Mouse (Mus musculus) gastrocnemius, adult 8-10 months (tissue): Measurements from ENCODE around the gene Acap3. TPM values are rescaled to one million over a fixed set of nuclear protein-coding genes. Genes with fewer than 3 reads are reported as not detected.

ENCODE experiments used
- DNase-seq, 2 experiments: peaks; one replicate each; pipeline ENCODE4 v3.0.0; 2022; ENCODE audit warnings: low spot score in 2 of 2
- total RNA-seq, 4 experiments: library from RNA; stranded (reverse); gene quantifications; 2 replicates each; pipeline ENCODE4 v1.2.4; 2022

The Acap3 gene
- total RNA-seq = 1 to 10 TPM; 5.6 to 8.3 (median 7.2) TPM

DNA sequence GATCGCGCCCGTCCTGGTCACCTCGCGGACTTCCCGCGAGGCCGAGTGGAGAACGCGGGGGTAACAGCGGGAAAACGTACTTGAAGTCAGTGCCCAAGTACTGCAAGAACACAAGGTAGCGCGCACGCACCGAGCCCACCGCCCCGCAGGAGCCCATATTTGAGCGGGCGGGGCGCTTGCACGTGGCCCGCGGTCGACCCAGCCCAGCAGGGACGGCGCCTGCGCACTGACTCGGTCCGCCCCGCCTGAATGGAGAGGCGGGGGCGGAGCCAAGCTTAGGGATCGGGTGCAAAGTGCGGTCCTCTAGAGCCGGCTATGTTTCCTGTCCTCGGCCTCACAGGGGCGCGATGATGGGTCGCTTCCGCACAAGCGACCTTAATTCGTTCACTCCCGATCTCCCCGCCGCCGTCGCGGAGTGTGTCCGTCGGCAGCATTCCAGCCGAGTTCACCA, at the start of gene Acap3, which contains the start of gene Pusl1:
Gene Acap3 (plus strand): TSS at position 272 of the 451 bp plus-strand sequence.
Gene Pusl1 (minus strand): TSS at position 231 of the 451 bp plus-strand sequence.
- peak; percentile 94 to 96 for DNase-seq

DNA sequence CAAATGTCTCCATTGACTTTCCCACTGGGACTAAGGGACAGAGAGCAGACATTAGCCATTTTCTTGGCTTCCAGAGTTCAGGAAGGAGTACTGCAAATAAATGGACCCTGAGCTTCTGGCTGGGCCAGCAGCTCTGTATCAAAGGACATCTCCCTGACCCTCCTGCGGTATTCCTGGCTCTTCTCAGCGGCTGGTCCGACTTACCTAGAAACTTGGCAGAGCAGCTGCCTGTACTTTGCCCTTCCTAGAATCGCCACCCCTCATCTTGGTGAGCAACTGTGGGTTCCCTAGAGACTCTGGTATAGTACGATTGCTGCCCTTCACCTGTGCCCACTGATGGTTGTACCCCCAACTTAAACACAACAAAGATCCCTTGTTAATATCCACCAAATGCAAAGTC, 48.4 kb upstream of the Acap3 start:
- DNase-seq = no peak

DNA sequence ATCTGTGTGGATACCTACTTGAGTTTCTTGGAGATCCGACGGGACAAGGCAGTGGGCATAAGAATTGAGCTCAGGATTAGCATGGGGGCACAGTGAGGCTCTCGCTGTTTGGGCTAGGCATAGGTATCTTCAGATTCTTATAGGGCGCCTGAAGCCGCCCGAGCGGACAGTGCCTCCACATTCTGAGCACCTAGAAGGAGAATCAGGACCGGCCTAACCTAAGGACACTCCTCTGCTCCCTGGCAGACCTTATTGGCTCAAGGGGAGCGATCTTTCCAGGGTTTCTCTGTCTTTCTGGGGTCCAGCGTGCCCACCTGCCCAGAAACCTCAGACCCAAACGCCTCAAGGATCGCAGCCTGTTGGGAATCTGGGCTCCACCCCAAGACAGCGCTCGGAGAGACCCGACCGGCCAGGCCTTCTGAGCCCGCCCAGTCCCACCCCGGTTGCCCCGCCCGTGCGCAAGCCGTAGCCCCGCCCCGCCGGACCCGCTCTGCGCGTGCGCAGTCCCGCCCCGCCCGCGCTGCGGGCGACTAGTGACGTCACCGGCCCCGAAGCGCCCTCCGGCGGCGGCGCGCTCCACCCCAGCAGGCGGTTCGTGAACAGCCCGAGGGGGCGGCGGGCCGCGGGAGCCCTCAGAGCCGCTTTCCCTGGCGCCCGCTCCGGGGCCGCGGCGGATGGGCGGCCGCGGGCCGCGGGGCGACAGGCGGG, 44.6 kb upstream of the Acap3 start, which contains the start of gene Dvl1:
Gene Dvl1 (plus strand): TSS at position 532 of the 708 bp plus-strand sequence.
- peak; percentile 87 to 88 for DNase-seq

DNA sequence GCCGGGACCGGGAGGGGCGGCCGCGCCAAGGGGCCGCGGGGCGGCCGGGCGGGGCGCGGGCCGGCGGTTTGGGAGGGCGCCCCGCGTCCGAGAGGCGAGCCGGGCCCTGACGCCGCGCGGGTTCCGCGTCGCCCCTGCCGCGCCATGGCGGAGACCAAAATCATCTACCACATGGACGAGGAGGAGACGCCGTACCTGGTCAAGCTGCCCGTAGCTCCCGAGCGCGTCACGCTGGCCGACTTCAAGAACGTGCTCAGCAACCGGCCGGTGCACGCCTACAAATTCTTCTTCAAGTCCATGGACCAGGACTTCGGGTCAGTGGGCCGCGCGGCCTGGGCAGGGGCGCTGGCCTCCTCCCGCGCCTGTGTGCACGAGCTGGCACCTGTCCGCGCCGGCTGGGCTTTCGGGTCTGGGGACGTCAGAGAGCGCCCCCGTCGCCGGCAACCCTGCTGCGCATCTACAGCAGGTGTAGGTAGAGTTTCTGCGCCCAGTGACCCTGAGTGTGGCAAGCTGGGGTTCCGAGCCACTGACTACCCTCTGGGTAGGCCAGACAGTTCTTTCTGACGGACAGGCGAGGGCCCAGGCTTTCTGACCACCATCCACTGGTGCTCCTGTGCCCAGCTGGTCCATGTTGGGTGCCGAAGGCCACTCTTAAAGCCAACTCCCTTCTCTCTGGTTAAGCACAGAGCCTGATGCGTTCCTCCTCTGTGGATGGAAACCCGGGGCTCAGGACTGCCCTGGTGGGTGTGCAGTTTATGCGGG, 43.9 kb upstream of the Acap3 start:
- peak; percentile 37 to 60 for DNase-seq

DNA sequence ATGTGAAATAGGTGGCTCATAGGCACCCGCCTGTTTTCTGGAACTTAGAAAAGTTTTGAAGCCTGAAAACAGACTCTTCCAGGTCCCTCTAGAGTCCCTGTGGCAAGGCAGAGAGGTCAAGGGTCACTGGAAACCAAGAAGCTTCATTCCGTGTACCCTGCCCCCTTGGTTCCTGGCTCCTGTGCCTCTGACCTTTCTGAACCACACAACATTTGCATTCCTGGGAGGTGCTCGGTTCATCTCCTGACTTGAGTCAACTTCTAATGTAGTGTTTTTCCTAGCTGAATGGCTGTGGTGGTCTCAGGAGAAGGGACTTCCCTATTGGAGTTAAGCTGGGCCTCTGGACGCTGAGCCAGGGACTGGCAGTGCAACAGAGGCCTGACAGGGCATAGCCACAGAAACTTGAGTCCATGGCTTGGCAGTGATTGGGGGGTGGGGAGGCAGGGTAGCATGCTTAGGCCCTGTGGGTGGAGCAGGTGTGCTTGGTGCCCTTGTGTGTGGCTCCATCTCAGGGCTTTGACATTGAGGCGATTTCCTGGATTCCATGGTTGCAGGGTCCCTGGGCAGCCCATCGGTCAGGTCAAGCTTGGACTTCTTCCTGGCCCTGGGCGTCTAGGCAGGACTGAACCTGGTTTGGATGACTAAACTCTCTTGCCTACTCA, 43.1 kb upstream of the Acap3 start:
- peak; percentile 60 to 72 for DNase-seq

DNA sequence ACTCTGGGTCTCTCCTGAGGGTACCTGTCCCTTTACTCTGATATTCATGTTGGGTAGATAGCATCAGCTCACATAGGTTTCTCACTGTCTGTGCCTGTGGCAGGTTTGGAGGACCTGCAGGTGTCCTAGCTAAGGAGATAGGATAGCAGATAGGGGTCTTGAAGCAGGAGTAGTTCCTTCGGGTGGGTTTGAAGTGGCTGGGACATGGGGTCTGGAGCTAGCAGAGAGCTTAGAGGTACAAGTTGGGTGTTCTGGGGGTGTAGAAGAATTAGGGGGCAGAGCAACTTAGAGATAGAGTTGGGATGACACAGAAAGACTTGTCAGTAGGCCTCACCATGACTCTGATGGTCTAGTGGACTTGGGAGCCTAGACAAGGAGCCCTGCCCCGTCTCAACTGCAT, 42.2 kb upstream of the Acap3 start:
- no peak for DNase-seq

DNA sequence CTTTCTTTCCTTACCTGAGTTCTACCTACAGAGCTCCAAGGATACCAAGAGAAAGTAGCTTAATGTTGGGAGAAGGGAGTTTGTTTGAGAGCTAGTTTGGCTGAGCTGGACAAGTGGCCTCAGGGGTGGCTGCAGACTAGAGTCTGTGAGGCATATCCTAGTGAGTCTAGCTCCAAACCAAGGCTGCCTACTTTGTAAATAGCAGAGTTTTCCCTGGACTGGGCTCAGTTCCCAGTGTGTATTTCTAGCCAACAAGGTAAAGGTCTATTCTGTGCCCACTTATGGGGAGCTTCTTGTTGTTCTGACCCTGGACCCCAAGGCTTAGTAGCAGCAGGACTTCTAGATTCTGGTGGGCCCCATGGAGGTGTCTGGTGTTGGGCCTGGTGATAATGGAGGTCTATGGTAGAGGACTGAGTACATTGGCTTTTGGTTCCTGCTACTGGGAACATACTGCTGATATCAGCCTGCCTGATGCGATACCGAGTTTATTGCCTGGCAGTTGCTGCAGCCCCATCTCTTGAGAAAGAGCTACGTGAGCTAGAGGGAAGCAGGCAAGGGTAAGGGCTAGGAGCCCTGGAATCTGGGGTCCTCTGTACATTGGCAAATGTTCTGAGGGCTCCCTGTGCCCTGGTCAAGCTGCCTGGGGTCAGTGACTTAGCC, 41.7 kb upstream of the Acap3 start:
- no peak for DNase-seq

DNA sequence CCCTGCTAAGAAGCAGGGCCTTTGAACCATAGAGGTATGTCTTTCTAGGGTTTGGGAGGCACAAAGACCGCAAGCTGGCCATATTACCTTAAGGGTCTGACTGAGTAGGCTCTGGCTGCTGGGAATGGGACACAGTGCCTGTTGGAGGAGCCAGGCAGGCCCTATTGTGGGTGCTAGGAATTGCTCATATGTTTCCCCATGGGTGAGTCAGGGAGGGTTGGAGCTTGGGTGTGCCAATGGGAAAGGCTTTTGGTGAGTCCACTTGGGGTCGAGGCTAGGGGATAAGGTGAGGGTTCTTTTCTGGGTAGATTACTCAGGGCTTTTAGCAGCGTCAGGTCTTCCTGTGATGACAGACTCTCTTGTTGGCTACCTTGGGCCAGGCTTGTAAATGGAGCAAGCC, 40.3 kb upstream of the Acap3 start:
- DNase-seq = no peak

DNA sequence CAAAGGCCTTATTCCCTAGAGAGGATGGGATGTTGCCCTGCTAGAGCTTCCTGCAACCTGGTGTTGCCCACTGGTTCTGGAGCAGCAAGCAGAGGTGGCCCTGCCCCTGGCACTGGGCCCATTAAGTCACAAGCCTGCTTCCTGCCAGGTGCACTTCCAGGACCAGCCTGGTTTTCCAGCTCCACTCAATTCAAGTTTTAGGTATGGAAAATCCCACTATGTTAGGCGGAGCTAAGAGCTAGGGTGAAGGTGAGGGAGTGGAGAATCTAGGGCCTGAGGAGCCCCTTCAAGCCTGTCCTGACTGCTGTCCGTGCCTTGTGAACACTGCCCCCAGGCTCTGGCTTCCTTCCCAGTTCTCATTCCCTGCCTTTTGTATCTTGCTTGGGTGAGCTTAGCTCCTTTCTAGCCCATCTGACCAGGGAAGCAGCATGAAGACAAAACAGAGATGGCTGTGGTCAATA, 39.6 kb upstream of the Acap3 start:
- no peak for DNase-seq

DNA sequence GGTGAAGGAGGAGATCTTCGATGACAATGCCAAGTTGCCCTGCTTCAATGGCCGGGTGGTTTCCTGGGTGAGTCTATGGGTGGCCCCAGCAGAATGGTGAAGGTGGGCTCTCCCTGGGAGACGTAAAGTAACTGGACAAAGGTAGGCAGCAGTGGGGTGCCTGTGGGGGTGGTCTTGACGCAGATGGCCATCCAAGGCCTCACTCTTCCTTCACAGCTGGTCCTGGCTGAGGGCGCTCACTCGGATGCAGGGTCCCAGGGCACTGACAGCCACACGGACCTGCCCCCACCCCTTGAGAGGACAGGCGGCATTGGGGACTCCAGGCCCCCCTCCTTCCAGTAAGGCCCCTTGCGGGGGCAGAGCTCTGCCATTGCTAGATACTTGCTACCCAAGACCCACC, 38.2 kb upstream of the Acap3 start:
- no peak for DNase-seq

DNA sequence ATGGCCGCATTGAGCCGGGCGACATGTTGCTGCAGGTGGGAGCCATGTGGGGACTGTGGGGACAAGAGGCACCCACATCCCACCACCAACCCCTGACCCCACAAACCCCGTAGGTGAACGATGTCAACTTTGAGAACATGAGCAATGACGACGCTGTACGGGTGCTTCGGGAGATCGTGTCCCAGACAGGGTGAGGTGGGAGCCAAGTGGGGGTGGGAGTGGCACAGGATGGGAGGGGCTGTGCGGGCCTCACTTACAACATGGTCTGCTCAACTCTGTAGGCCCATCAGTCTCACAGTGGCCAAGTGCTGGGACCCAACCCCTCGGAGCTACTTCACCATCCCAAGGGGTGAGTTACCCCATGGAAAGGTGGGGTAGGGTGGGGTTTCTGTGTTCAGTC, 36.6 kb upstream of the Acap3 start:
- DNase-seq = no peak

DNA sequence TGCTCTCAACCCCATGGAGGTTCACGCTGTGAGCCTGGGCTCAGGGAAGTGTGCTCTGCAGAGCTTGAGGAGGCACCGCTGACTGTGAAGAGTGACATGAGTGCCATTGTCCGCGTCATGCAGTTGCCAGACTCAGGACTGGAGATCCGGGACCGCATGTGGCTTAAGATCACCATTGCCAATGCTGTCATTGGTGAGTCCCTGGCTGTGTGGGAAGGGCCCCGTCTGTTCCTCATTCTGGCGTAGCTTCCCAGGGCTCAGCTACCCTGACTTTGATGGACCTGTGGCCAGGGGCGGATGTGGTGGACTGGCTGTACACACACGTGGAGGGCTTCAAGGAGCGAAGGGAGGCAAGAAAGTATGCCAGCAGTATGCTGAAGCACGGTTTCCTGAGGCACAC, 35.6 kb upstream of the Acap3 start:
- no peak for DNase-seq

DNA sequence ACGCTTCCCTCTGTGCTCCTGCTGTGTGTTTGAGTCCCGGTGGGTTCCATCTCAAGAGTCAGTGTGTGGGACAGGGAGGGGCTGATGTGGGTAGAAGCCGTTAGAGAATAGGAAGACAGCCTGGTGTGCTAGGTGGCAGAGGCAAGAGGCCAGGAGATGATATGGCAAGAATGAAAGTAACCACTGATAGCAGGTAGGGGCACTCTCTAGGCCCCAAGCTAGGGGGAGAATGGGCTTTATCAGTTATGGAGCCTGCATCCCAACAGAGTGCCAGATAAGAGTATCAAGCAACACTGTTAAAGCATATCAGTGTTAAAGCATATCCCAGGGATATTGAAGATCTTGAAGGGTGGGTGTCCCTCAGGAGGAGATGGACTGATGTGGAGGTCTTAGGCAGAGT, 34.7 kb upstream of the Acap3 start:
- no peak for DNase-seq

DNA sequence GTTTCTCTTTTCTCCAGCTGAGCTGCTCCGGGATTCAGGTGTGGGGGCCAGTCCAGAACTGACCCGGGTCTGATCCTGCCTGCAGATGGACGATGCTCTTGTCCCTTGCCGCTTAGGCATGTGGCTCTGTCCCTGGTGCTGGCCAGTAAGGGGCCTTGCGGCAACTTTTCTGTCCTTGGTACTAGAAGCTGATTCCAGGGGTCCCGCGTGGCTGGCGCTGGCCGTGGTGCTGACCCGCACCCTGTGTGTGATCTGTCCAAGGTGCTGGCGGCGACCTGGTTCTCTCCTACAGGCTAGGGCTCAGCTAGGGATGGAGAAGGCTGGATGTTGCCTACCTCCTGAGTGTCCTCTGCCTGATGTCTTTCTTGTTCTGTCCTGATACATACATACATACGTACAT, 32.3 kb upstream of the Acap3 start:
- DNase-seq = no peak

DNA sequence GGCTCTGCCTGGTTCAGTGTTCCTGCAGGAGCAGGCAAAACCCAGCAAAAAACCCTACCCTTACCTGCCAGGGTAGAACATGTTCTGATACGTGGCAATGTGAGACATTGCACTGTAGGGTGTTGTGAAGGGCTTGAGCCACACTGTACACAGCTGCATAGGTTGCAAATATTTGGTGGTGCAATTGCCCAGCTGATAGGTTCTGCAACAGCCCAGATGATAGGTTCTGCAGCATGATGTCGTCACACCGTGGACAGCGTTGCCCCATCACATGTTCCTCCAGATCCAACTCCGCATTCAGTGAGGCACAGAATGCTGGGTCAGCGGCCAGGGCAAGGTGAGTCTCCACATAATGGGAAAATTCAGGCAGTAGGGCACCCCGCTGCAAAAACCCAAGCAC, 29.8 kb upstream of the Acap3 start:
- DNase-seq = no peak

DNA sequence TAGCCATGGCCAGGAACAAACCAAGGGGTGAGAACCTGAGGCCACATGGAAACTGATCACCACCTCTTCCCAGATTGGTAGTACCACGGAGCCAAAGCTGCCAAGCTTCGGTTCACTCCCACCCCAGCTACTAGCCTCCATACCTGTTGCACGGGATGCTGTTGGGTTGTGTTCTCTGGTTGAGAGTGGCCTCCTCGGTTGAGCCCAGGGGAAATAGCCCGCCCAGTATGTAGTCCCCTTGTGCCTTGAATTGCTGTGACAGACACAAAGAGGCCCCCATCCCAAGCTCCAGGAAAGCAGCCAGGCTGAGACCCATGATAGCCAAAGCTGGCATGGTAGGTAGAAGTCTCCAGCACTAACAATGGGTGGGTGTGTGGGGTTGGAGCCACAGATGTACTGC, 28.6 kb upstream of the Acap3 start, which contains the start of gene Tas1r3:
Gene Tas1r3 (minus strand): TSS at position 362 of the 400 bp plus-strand sequence.
- DNase-seq = no peak

DNA sequence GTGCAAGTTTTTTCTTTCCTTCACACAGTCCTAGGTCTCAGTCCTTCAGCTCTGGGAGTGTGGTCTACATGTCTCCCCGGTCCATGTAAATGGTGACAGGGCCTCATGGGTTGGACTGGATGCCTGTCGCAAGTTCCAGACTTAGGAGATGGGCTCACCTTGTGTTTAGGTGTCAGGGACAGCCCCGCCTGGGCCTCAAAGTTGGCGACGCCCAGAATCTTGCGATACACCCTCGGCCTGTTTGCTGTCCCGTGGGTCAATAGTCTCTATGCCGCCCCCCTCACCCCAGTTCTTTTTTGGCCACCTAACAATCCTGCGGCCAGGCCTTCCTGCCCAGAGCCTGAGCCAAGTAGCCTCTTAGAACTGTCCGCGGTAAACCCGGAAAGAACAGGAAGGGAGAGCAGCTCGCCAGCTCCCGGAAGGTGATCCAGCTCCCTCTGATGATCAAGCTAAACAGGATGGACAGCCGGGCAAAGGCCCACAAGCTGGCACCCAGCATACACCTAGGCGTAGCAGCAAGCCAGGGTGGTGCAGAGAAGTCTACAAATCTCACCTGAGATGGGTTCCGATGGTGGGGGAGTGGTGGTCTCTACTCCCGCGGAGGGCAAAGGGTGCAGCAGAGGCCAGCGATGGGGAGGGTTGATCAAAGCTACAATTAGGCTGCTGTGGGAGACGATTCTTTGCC, 22.9 kb upstream of the Acap3 start:
- DNase-seq = no peak

DNA sequence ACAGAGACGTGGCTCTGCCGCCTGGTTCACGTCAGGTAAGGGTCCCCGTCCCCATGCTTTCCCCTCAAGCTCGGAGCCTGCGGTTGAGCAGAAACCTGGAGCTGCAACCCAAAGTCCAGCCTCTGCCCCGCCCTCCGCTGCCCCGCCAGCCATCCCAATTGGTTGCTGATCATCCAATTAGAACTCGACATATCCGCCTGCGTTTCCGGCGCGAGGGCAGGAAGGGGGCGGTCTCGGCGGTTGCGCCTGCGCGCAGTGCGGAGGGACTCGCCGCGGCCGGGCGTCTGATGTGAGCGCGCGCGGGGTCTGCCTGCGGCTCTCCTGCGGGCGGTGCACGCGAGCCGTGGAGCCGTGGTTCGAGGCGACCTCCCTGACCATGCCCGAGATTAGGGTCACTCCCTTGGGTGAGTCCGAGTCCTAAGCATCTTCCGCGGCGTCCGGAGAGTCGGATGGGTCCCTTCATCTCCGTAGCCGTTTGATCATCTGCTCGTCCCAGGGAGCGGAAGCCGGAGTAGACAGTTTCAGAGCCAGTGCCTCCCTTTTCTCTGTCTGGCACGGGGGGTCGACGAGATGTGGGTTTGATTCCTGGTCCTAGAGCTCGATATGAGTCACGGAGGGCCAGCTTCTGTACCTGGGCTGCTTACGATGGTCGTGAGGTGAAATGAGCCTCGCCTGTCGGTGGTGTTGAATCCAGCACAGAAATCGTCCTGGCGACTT, 22.1 kb upstream of the Acap3 start, which contains the start of the genes Cptp and Ints11:
Gene Cptp (minus strand): TSS at position 124 of the 717 bp plus-strand sequence.
Gene Ints11 (plus strand): TSS at position 230 of the 717 bp plus-strand sequence.
- DNase-seq = peak; percentile 90 to 95

DNA sequence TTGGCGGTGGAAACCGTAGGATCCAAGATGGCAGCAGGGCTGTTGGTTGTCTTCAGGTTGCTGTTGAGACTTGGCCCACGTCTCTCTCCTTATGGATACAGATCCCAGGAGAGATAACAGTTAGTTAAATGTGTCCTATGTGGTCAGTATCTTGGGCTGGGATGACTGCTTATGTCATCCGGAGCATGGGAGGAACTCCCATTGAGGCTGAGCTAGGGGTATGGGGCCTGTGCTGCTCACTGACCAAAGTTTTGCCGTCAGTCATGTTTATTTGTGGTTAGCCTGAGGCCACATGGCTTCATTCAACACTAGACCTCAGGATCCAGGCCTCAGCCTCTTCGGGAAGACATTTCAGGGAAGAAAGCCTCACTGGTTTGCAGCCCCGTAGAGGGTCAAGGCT, 20.2 kb upstream of the Acap3 start:
- DNase-seq = no peak

DNA sequence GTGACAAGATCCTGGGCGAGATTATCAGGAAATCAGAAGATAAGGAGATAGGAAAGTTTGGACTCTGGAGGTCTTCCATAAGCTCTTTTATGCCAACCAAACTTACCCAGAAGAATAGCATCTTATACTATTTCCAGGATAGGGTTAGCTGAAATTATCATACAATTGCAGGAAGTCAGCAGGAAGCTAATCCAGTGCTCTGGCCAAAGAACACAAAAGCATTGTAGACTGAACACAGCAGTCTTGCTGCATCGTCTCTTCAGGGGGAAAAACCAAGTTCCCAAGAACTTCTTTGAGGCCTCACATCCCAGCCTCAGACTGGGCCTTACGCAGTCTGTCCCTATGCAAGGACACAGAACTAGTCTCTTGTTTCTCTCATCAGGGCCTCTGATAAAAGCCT, 8.0 kb upstream of the Acap3 start:
- DNase-seq = no peak
